Mouse (Mus musculus): Measurements from ENCODE around the gene Slc7a11. TPM values are rescaled to one million over a fixed set of nuclear protein-coding genes. Genes with fewer than 3 reads are reported as not detected.

The Slc7a11 gene
- polyA plus RNA-seq, 1 experiment, result 0.99 TPM

- no peak overlapping the region for H3K4me3 ChIP-seq (ENCODE audit: extremely low read depth, insufficient read depth, insufficient read length)
- no peak overlapping the region for H3K27ac ChIP-seq (ENCODE audit: insufficient read depth, low read length)
- H3K36me3 ChIP-seq (ENCODE audit: control insufficient read depth, insufficient read depth, low read length), result no peaks in the 10 kb centered on the region
- H3K4me1 ChIP-seq (ENCODE audit: control insufficient read depth, insufficient read depth, insufficient read length), result no peaks in the 10 kb centered on the region
- H3K27me3 ChIP-seq (ENCODE audit: control insufficient read depth, insufficient read depth, low read length), result no peaks in the 10 kb centered on the region
- no peak for TF ChIP-seq POLR2A (IDR thresholded peaks at IDR 0.05; ENCODE audit: low read depth, low read length)
- TF ChIP-seq CTCF (IDR thresholded peaks at IDR 0.05; ENCODE audit: extremely low read depth, insufficient read depth, insufficient read length, insufficient replicate concordance), result no peak
- no peak for DNase-seq (ENCODE audit: low read depth in 1 of 2, low spot score in 2 of 2)
- WGBS, result 34% methylated on average over 2 of the region's 2 CpGs
Observed at GRCm38 (mm10) chr3:50262547-50263087, 180.8 kb downstream of the Slc7a11 start.

- Histone ChIP-seq H3K4me1 (ENCODE audit: control insufficient read depth, insufficient read depth, insufficient read length) (no peaks in the 10 kb centered on the region), H3K27ac (ENCODE audit: insufficient read depth, low read length) (no peak overlapping the region), H3K4me3 (ENCODE audit: extremely low read depth, insufficient read depth, insufficient read length) (no peak overlapping the region), H3K27me3 (ENCODE audit: control insufficient read depth, insufficient read depth, low read length) (no peaks in the 10 kb centered on the region), H3K36me3 (ENCODE audit: control insufficient read depth, insufficient read depth, low read length) (no peaks in the 10 kb centered on the region)
- WGBS, result 88% methylated on average over 2 of the region's 2 CpGs
- no peak for DNase-seq (ENCODE audit: low read depth in 1 of 2, low spot score in 2 of 2)
- TF ChIP-seq POLR2A (IDR thresholded peaks at IDR 0.05; ENCODE audit: low read depth, low read length) (no peak), CTCF (IDR thresholded peaks at IDR 0.05; ENCODE audit: extremely low read depth, insufficient read depth, insufficient read length, insufficient replicate concordance) (no peak)
Observed at GRCm38 (mm10) chr3:50262066-50262465, 181.3 kb downstream of the Slc7a11 start.

GRCm38 (mm10) chr3:50260667-50261066 lies 182.7 kb downstream of the Slc7a11 start:
- no peak for DNase-seq (ENCODE audit: low read depth in 1 of 2, low spot score in 2 of 2)
- Histone ChIP-seq H3K27me3 (ENCODE audit: control insufficient read depth, insufficient read depth, low read length) (no peaks in the 10 kb centered on the region), H3K36me3 (ENCODE audit: control insufficient read depth, insufficient read depth, low read length) (no peaks in the 10 kb centered on the region), H3K27ac (ENCODE audit: insufficient read depth, low read length) (no peak overlapping the region), H3K4me3 (ENCODE audit: extremely low read depth, insufficient read depth, insufficient read length) (no peak overlapping the region), H3K4me1 (ENCODE audit: control insufficient read depth, insufficient read depth, insufficient read length) (no peaks in the 10 kb centered on the region)
- WGBS, result 88% methylated on average over 1 of the region's 1 CpGs
- TF ChIP-seq CTCF (IDR thresholded peaks at IDR 0.05; ENCODE audit: extremely low read depth, insufficient read depth, insufficient read length, insufficient replicate concordance) (no peak), POLR2A (IDR thresholded peaks at IDR 0.05; ENCODE audit: low read depth, low read length) (no peak)

GRCm38 (mm10) chr3:50258852-50259251 lies 184.6 kb downstream of the Slc7a11 start:
- 95% methylated on average over 4 of the region's 4 CpGs for WGBS
- no peaks in the 10 kb centered on the region for H3K27me3 ChIP-seq (ENCODE audit: control insufficient read depth, insufficient read depth, low read length)
- H3K36me3 ChIP-seq (ENCODE audit: control insufficient read depth, insufficient read depth, low read length), result no peaks in the 10 kb centered on the region
- H3K4me1 ChIP-seq (ENCODE audit: control insufficient read depth, insufficient read depth, insufficient read length), result no peaks in the 10 kb centered on the region
- no peak for DNase-seq (ENCODE audit: low read depth in 1 of 2, low spot score in 2 of 2)
- H3K27ac ChIP-seq (ENCODE audit: insufficient read depth, low read length), result no peak overlapping the region
- H3K4me3 ChIP-seq (ENCODE audit: extremely low read depth, insufficient read depth, insufficient read length), result no peak overlapping the region
- TF ChIP-seq POLR2A (IDR thresholded peaks at IDR 0.05; ENCODE audit: low read depth, low read length) (no peak), CTCF (IDR thresholded peaks at IDR 0.05; ENCODE audit: extremely low read depth, insufficient read depth, insufficient read length, insufficient replicate concordance) (no peak)

GRCm38 (mm10) chr3:50249598-50250300 lies 193.7 kb downstream of the Slc7a11 start:
- WGBS, result 82% methylated on average over 6 of the region's 6 CpGs
- no peak for DNase-seq (ENCODE audit: low read depth in 1 of 2, low spot score in 2 of 2)
- no peak for TF ChIP-seq POLR2A (IDR thresholded peaks at IDR 0.05; ENCODE audit: low read depth, low read length)
- no peak for TF ChIP-seq CTCF (IDR thresholded peaks at IDR 0.05; ENCODE audit: extremely low read depth, insufficient read depth, insufficient read length, insufficient replicate concordance)
- no peaks in the 10 kb centered on the region for H3K27me3 ChIP-seq (ENCODE audit: control insufficient read depth, insufficient read depth, low read length)
- no peaks in the 10 kb centered on the region for H3K4me1 ChIP-seq (ENCODE audit: control insufficient read depth, insufficient read depth, insufficient read length)
- H3K27ac ChIP-seq (ENCODE audit: insufficient read depth, low read length), result no peak overlapping the region
- no peaks in the 10 kb centered on the region for H3K36me3 ChIP-seq (ENCODE audit: control insufficient read depth, insufficient read depth, low read length)
- no peak overlapping the region for H3K4me3 ChIP-seq (ENCODE audit: extremely low read depth, insufficient read depth, insufficient read length)

- Histone ChIP-seq H3K4me1 (ENCODE audit: control insufficient read depth, insufficient read depth, insufficient read length) (no peaks in the 10 kb centered on the region), H3K36me3 (ENCODE audit: control insufficient read depth, insufficient read depth, low read length) (no peaks in the 10 kb centered on the region), H3K27ac (ENCODE audit: insufficient read depth, low read length) (no peak overlapping the region), H3K27me3 (ENCODE audit: control insufficient read depth, insufficient read depth, low read length) (no peaks in the 10 kb centered on the region), H3K4me3 (ENCODE audit: extremely low read depth, insufficient read depth, insufficient read length) (no peak overlapping the region)
- WGBS, result 93% methylated on average over 3 of the region's 3 CpGs
- no peak for TF ChIP-seq POLR2A (IDR thresholded peaks at IDR 0.05; ENCODE audit: low read depth, low read length)
- TF ChIP-seq CTCF (IDR thresholded peaks at IDR 0.05; ENCODE audit: extremely low read depth, insufficient read depth, insufficient read length, insufficient replicate concordance), result no peak
- no peak for DNase-seq (ENCODE audit: low read depth in 1 of 2, low spot score in 2 of 2)
Observed at GRCm38 (mm10) chr3:50235990-50236389, 207.4 kb downstream of the Slc7a11 start.

- H3K4me1 ChIP-seq (ENCODE audit: control insufficient read depth, insufficient read depth, insufficient read length), result no peaks in the 10 kb centered on the region
- no peak for TF ChIP-seq POLR2A (IDR thresholded peaks at IDR 0.05; ENCODE audit: low read depth, low read length)
- TF ChIP-seq CTCF (IDR thresholded peaks at IDR 0.05; ENCODE audit: extremely low read depth, insufficient read depth, insufficient read length, insufficient replicate concordance), result no peak
- DNase-seq (ENCODE audit: low read depth in 1 of 2, low spot score in 2 of 2), result no peak
- no peak overlapping the region for H3K4me3 ChIP-seq (ENCODE audit: extremely low read depth, insufficient read depth, insufficient read length)
- no peaks in the 10 kb centered on the region for H3K27me3 ChIP-seq (ENCODE audit: control insufficient read depth, insufficient read depth, low read length)
- H3K27ac ChIP-seq (ENCODE audit: insufficient read depth, low read length), result no peak overlapping the region
- no peaks in the 10 kb centered on the region for H3K36me3 ChIP-seq (ENCODE audit: control insufficient read depth, insufficient read depth, low read length)
- WGBS, result 56% methylated on average over 5 of the region's 5 CpGs
Observed at GRCm38 (mm10) chr3:50233144-50233543, 210.3 kb downstream of the Slc7a11 start.
